Mouse (Mus musculus) small intestine, adult 2 months (tissue): ENCODE results near the gene Atp5k. TPM values are rescaled to one million over a fixed set of nuclear protein-coding genes. Genes with fewer than 3 reads are reported as not detected.

Experiments
- H3K27ac ChIP-seq: fragments of 200-500 bp; 2 replicates; pipeline ENCODE4 v1.5.1; 2012; ENCODE audit warnings: low read depth, low read length, control low read depth, inconsistent platforms; ENCODE audit not compliant: insufficient read depth
- H3K27me3 ChIP-seq: fragments of 200-500 bp; 2 replicates; pipeline ENCODE4 v1.6.1; 2012; ENCODE audit warnings: mild to moderate bottlenecking, moderate library complexity, low read length, inconsistent platforms; ENCODE audit not compliant: control insufficient read depth, insufficient read depth
- H3K36me3 ChIP-seq: fragments of 200-500 bp; 2 replicates; pipeline ENCODE4 v1.6.1; 2012; ENCODE audit warnings: mild to moderate bottlenecking, low read length, control low read depth, inconsistent platforms; ENCODE audit not compliant: control insufficient read depth, insufficient read depth
- H3K4me1 ChIP-seq: fragments of 200-500 bp; 2 replicates; pipeline ENCODE4 v1.6.1; 2012; ENCODE audit warnings: low read length, inconsistent platforms, mixed read lengths; ENCODE audit not compliant: control insufficient read depth, insufficient read depth, insufficient read length
- H3K4me3 ChIP-seq: fragments of 200-500 bp; 2 replicates; pipeline ENCODE4 v1.5.1; 2012; ENCODE audit warnings: low read depth, mild to moderate bottlenecking, control low read depth, inconsistent platforms, low read length, moderate library complexity
- CTCF ChIP-seq: fragments of 200-500 bp; IDR thresholded peaks from 2 replicates; pipeline ENCODE4 v1.5.1; 2012; ENCODE audit warnings: low read depth, mild to moderate bottlenecking, control low read depth, inconsistent platforms, low read length, moderate library complexity, mixed read lengths; ENCODE audit not compliant: insufficient replicate concordance, insufficient read length; ENCODE audit errors: extremely low read depth
- POLR2A ChIP-seq: fragments of 200-500 bp; IDR thresholded peaks from 2 replicates; pipeline ENCODE4 v1.6.1; 2012; ENCODE audit warnings: low read depth, mild to moderate bottlenecking, control low read depth, inconsistent platforms, low read length, moderate library complexity
- WGBS: fragments of 180-500 bp; shearing (Covaris S2); methylation state at CpG from one replicate; pipeline ENCODE4 v1.1.7; 2018; 5-methylcytosine and 5-hydroxymethylcytosine counted together
- polyA plus RNA-seq: library from polyadenylated mRNA; depleted of rRNA; stranded (reverse); fragments of >200 nt; gene quantifications from 2 replicates; pipeline ENCODE4 v1.2.3, GENCODE M21; 2012

The Atp5k gene
- polyA plus RNA-seq, 1 experiment = 35.2 TPM

- no peaks in the 10 kb centered on the region for H3K36me3 ChIP-seq
- H3K27me3 ChIP-seq = no peaks in the 10 kb centered on the region
- 93% methylated on average over 2 of the region's 2 CpGs for WGBS
- TF ChIP-seq POLR2A (no peak), CTCF (no peak)
- peaks cover 2% of the 10 kb centered on the region; the same call in 1 of the 2 replicates for H3K4me1 ChIP-seq
- no peak overlapping the region for H3K4me3 ChIP-seq
- no peak overlapping the region for H3K27ac ChIP-seq
These were observed 10.8 kb downstream of the Atp5k start for GRCm38 (mm10) chr5:108423427-108423826.

GRCm38 (mm10) chr5:108422741-108423140, 11.5 kb downstream of the Atp5k start:
- no peaks in the 10 kb centered on the region for H3K27me3 ChIP-seq
- TF ChIP-seq POLR2A = no peak
- TF ChIP-seq CTCF = no peak
- H3K4me3 ChIP-seq = no peak overlapping the region
- H3K36me3 ChIP-seq = no peaks in the 10 kb centered on the region
- WGBS = 51% methylated on average over 3 of the region's 3 CpGs
- H3K27ac ChIP-seq = no peak overlapping the region
- peaks cover 2% of the 10 kb centered on the region; the same call in 1 of the 2 replicates for H3K4me1 ChIP-seq

GRCm38 (mm10) chr5:108414711-108415110, 19.5 kb downstream of the Atp5k start:
- 65% methylated on average over 2 of the region's 2 CpGs for WGBS
- H3K27ac ChIP-seq = no peak overlapping the region
- H3K27me3 ChIP-seq = no peaks in the 10 kb centered on the region
- no peak overlapping the region for H3K4me3 ChIP-seq
- TF ChIP-seq CTCF (no peak), POLR2A (no peak)
- no peaks in the 10 kb centered on the region for H3K4me1 ChIP-seq
- no peaks in the 10 kb centered on the region for H3K36me3 ChIP-seq

GRCm38 (mm10) chr5:108406977-108407376, 27.3 kb downstream of the Atp5k start:
- Histone ChIP-seq H3K4me3 (no peak overlapping the region), H3K36me3 (no peaks in the 10 kb centered on the region), H3K27me3 (no peaks in the 10 kb centered on the region), H3K27ac (no peak overlapping the region), H3K4me1 (no peaks in the 10 kb centered on the region)
- TF ChIP-seq POLR2A = no peak
- no peak for TF ChIP-seq CTCF
- 70% methylated on average over 2 of the region's 2 CpGs for WGBS

GRCm38 (mm10) chr5:108405460-108405859, 28.8 kb downstream of the Atp5k start:
- H3K27me3 ChIP-seq = no peaks in the 10 kb centered on the region
- no peak overlapping the region for H3K4me3 ChIP-seq
- H3K4me1 ChIP-seq = no peaks in the 10 kb centered on the region
- H3K36me3 ChIP-seq = no peaks in the 10 kb centered on the region
- WGBS = 48% methylated on average over 1 of the region's 1 CpGs
- H3K27ac ChIP-seq = no peak overlapping the region
- TF ChIP-seq POLR2A = no peak
- no peak for TF ChIP-seq CTCF

- WGBS = 73% methylated on average over 4 of the region's 4 CpGs
- no peaks in the 10 kb centered on the region for H3K36me3 ChIP-seq
- no peak overlapping the region for H3K4me3 ChIP-seq
- no peaks in the 10 kb centered on the region for H3K27me3 ChIP-seq
- TF ChIP-seq POLR2A = no peak
- TF ChIP-seq CTCF = no peak
- H3K4me1 ChIP-seq = no peaks in the 10 kb centered on the region
- H3K27ac ChIP-seq = no peak overlapping the region
These were observed 30.8 kb downstream of the Atp5k start for GRCm38 (mm10) chr5:108403453-108403852.

- Histone ChIP-seq H3K36me3 (no peaks in the 10 kb centered on the region), H3K4me1 (no peaks in the 10 kb centered on the region), H3K4me3 (no peak overlapping the region), H3K27me3 (no peaks in the 10 kb centered on the region; the same call in 1 of the 2 replicates), H3K27ac (no peak overlapping the region)
- WGBS = 74% methylated on average over 3 of the region's 3 CpGs
- no peak for TF ChIP-seq POLR2A
- TF ChIP-seq CTCF = no peak
These were observed 44.5 kb downstream of the Atp5k start for GRCm38 (mm10) chr5:108389744-108390143.

GRCm38 (mm10) chr5:108388201-108388600, 46.0 kb downstream of the Atp5k start, which contains the start of gene Pde6b:
Pde6b (plus strand) TSS chr5:108388391.
- Histone ChIP-seq H3K4me1 (no peaks in the 10 kb centered on the region), H3K27me3 (no peaks in the 10 kb centered on the region), H3K4me3 (no peak within 1 kb of the TSS), H3K36me3 (no peaks in the 10 kb centered on the region), H3K27ac (no peak within 1 kb of the TSS)
- 60% methylated on average over 7 of the region's 7 CpGs for WGBS
- no peak for TF ChIP-seq CTCF
- TF ChIP-seq POLR2A = no peak
